Mouse (Mus musculus) spleen, postnatal 0 days (tissue): ENCODE measurements around the gene Scgb2b17. TPM values are rescaled to one million over a fixed set of nuclear protein-coding genes. Genes with fewer than 3 reads are reported as not detected.

ENCODE experiments used
- polyA plus RNA-seq: library from polyadenylated mRNA; unstranded; fragments of >200 nt; fragmentation: Nextera tagmentation; extraction: Ambion mirVana; gene quantifications from 2 replicates; pipeline ENCODE4 v1.2.1, GENCODE M21; 2015

Scgb2b17 gene
- not detected in 2 replicates for polyA plus RNA-seq

GRCm38 (mm10) chr7:33056461-33056860, at the start of gene Scgb2b17:
Gene Scgb2b17, minus strand, starts transcription at chr7:33056561.

GRCm38 (mm10) chr7:33063149-33063548, 6.8 kb upstream of the Scgb2b17 start, which contains the start of gene Scgb1b17:
Gene Scgb1b17, plus strand, starts transcription at chr7:33063449.

Other genes starting within 250 kb of the Scgb2b17 start
- gene Scgb2b15, start 226.9 kb downstream of the Scgb2b17 start, polyA plus RNA-seq, result not detected in 2 replicates
- gene Scgb1b15, start 220.0 kb downstream of the Scgb2b17 start, polyA plus RNA-seq, result not detected in 2 replicates
- not detected in 2 replicates for gene Scgb1b17, start 6.9 kb upstream of the Scgb2b17 start, polyA plus RNA-seq
- not detected in 2 replicates for gene Scgb2b18, start 117.3 kb upstream of the Scgb2b17 start, polyA plus RNA-seq
- gene Scgb1b18, start 129.0 kb upstream of the Scgb2b17 start, polyA plus RNA-seq, result not detected in 2 replicates
- gene Scgb2b19, start 223.8 kb upstream of the Scgb2b17 start, polyA plus RNA-seq, result not detected in 2 replicates
- not detected in 2 replicates for gene Scgb1b19, start 230.7 kb upstream of the Scgb2b17 start, polyA plus RNA-seq